ENCODE assay signal across 21 mouse cellular contexts in genomic region chr2:51747675-51748319, GRCm38 (mm10).
A peak's percentile ranks its signal among the peaks of the same experiment; 100 is the strongest.
DNase-seq lines count a peak whose midpoint lies in the region; ATAC-seq lines count a peak whose summit lies in the region.
"Had no signal": no experiment of that assay in that cellular context is flagged by ENCODE, and none has a peak within 500 bp of the region (broad histone marks: within the 10 kb centered on the region; RNA-seq: fewer than 3 reads in every experiment).

No protein-coding gene starts in this region.

- peak overlapping the region; percentile 25; the same call in 1 of the 2 replicates for H3K27ac ChIP-seq in neural tube, embryonic 13.5 days (replicated peaks)
- no peak overlapping the region for H3K27ac ChIP-seq in midbrain, embryonic 15.5 days
- H3K27ac ChIP-seq: forebrain, embryonic 15.5 days; hindbrain, embryonic 15.5 days; kidney, postnatal 0 days; limb, embryonic 13.5 days; liver, embryonic 13.5 days had no signal

- H3K4me1 ChIP-seq in neural tube, embryonic 13.5 days (replicated peaks) = peaks cover 24% of the 10 kb centered on the region
- H3K4me1 ChIP-seq in midbrain, embryonic 15.5 days = peaks cover 10% of the 10 kb centered on the region
- H3K4me1 ChIP-seq: limb, embryonic 13.5 days; liver, embryonic 13.5 days had no signal

- peak; percentile 28 to 58 for DNase-seq in cerebellum, postnatal 10 days
- no peak for DNase-seq in cerebellum, adult 9-11 months
- DNase-seq in neural tube, embryonic 10.5 days (ENCODE audit: extremely low spot score, low spot score) = no peak
- no peak for DNase-seq in frontal cortex, postnatal 36 days (ENCODE audit: low spot score in 2 of 2)
- no peak for DNase-seq in testis, postnatal 14 days (ENCODE audit: low spot score)
- no peak for DNase-seq in natural killer cell, adult 2 months (ENCODE audit: low spot score in 2 of 2)
- DNase-seq: adrenal gland, postnatal 14 days; cerebellum, adult 11-12 months; cerebellum, postnatal 36 days; kidney, adult 11 months; liver, embryonic 13.5 days; lung, embryonic 14.5 days; lung, postnatal 4 days had no signal

- WGBS in neural tube, embryonic 13.5 days = 22% methylated on average over 7 of the region's 7 CpGs
- 34% methylated on average over 7 of the region's 7 CpGs for WGBS in midbrain, embryonic 15.5 days

- no peaks in the 10 kb centered on the region for H3K36me3 ChIP-seq in neural tube, embryonic 13.5 days
- H3K36me3 ChIP-seq in midbrain, embryonic 15.5 days (replicated peaks) = no peaks in the 10 kb centered on the region
- H3K36me3 ChIP-seq: forebrain, embryonic 15.5 days; hindbrain, embryonic 15.5 days; limb, embryonic 13.5 days; liver, embryonic 13.5 days had no signal

- no peaks in the 10 kb centered on the region for H3K27me3 ChIP-seq in neural tube, embryonic 13.5 days
- H3K27me3 ChIP-seq in midbrain, embryonic 15.5 days (replicated peaks) = no peaks in the 10 kb centered on the region
- H3K27me3 ChIP-seq: forebrain, embryonic 15.5 days; hindbrain, embryonic 15.5 days; limb, embryonic 13.5 days; liver, embryonic 13.5 days had no signal

- H3K4me3 ChIP-seq in neural tube, embryonic 13.5 days = no peak overlapping the region
- no peak overlapping the region for H3K4me3 ChIP-seq in midbrain, embryonic 15.5 days
- H3K4me3 ChIP-seq: erythroblast, embryonic 14.5 days; forebrain, embryonic 15.5 days; hindbrain, embryonic 15.5 days; limb, embryonic 13.5 days; liver, embryonic 13.5 days had no signal

- no peaks in the 10 kb centered on the region for H3K9me3 ChIP-seq in neural tube, embryonic 13.5 days
- no peaks in the 10 kb centered on the region for H3K9me3 ChIP-seq in midbrain, embryonic 15.5 days
- H3K9me3 ChIP-seq: forebrain, embryonic 15.5 days; hindbrain, embryonic 15.5 days; limb, embryonic 13.5 days; liver, embryonic 13.5 days had no signal

- ATAC-seq in neural tube, embryonic 13.5 days (ENCODE audit: low read depth) = peak; percentile 72; the same call in 1 of the 2 replicates
- ATAC-seq in midbrain, embryonic 15.5 days (replicated peaks) = peak; percentile 73
- ATAC-seq: activated CD4-positive, CD25-positive, alpha-beta regulatory T cell, adult 4 months; forebrain, embryonic 15.5 days had no signal

- H3K4me2 ChIP-seq in neural tube, embryonic 13.5 days = no peak overlapping the region
- H3K4me2 ChIP-seq in midbrain, embryonic 15.5 days = no peak overlapping the region
- H3K4me2 ChIP-seq: forebrain, embryonic 15.5 days; hindbrain, embryonic 15.5 days; limb, embryonic 13.5 days; liver, embryonic 13.5 days; lung, embryonic 14.5 days had no signal

- no peak overlapping the region for H3K9ac ChIP-seq in neural tube, embryonic 13.5 days
- no peak overlapping the region for H3K9ac ChIP-seq in midbrain, embryonic 15.5 days
- H3K9ac ChIP-seq: forebrain, embryonic 15.5 days; hindbrain, embryonic 15.5 days; limb, embryonic 13.5 days; liver, embryonic 13.5 days; lung, embryonic 14.5 days had no signal

Comparison
In these comparisons a context has a peak if more than half of its experiments do, and no peak if none do; other contexts are left out.
1. DNase-seq: peak in cerebellum, postnatal 10 days (2 of 2); none in cerebellum, adult 9-11 months (single experiment), neural tube, embryonic 10.5 days (single experiment), frontal cortex, postnatal 36 days (0 of 2), testis, postnatal 14 days (single experiment) and natural killer cell, adult 2 months (0 of 2).